Mouse (Mus musculus) CH12.LX (cell line): ENCODE data around the gene Ppm1m. TPM values are rescaled to one million over a fixed set of nuclear protein-coding genes. Genes with fewer than 3 reads are reported as not detected.

Source experiments
- DNase-seq: peaks from one replicate; pipeline ENCODE4 v3.0.0-alpha.2; 2013; ENCODE audit errors: extremely low read depth
- H3K27ac ChIP-seq: 2 replicates; pipeline ENCODE4 v1.5.1; 2012; ENCODE audit warnings: low read depth, mild to moderate bottlenecking, control low read depth, moderate library complexity; ENCODE audit not compliant: insufficient read depth
- H3K27me3 ChIP-seq: replicated peaks from 2 replicates; pipeline ENCODE3; 2012; ENCODE audit warnings: inconsistent platforms
- H3K36me3 ChIP-seq, 2 experiments: replicated peaks in 1 of 2; 2 replicates each; pipeline versions ENCODE3 to v1.6.1; 2012; ENCODE audit warnings: inconsistent platforms in 1 of 2, low read length in 1 of 2, mild to moderate bottlenecking in 1 of 2, mixed read lengths in 1 of 2, moderate library complexity in 1 of 2; ENCODE audit not compliant: control insufficient read depth in 1 of 2, insufficient read depth in 1 of 2
- H3K4me1 ChIP-seq, 2 experiments: 2 replicates each; pipeline ENCODE4 v1.6.1; 2012; ENCODE audit warnings: inconsistent platforms in 1 of 2, moderate library complexity in 1 of 2; ENCODE audit not compliant: insufficient read depth in 2 of 2, control insufficient read depth in 1 of 2
- H3K4me2 ChIP-seq: 2 replicates; pipeline ENCODE4 v1.6.1; 2012; ENCODE audit warnings: low read depth, mild to moderate bottlenecking, control low read depth; ENCODE audit not compliant: poor library complexity, insufficient read depth, severe bottlenecking
- H3K4me3 ChIP-seq, 3 experiments: fragments of 150-350 bp in 1 of 3; sonication (generic) in 1 of 3; replicated peaks in 1 of 3; 2 replicates each; pipeline versions ENCODE3 to v1.5.1; 2011 to 2012; ENCODE audit warnings: low read depth in 2 of 3, low read length in 2 of 3, mild to moderate bottlenecking in 2 of 3, moderate library complexity in 2 of 3, control low read depth in 1 of 3, improper control_type of control experiment in 1 of 3, inconsistent platforms in 1 of 3, mixed read lengths in 1 of 3; ENCODE audit not compliant: poor library complexity in 1 of 3
- H3K79me2 ChIP-seq: replicated peaks from 2 replicates; pipeline ENCODE4 v1.6.1; 2012; ENCODE audit warnings: mild to moderate bottlenecking, moderate library complexity; ENCODE audit not compliant: control insufficient read depth, poor library complexity, insufficient read depth, severe bottlenecking; ENCODE audit errors: extremely low read depth
- H3K9ac ChIP-seq: 2 replicates; pipeline ENCODE4 v1.6.1; 2012; ENCODE audit warnings: low read depth, mild to moderate bottlenecking, control low read depth, moderate library complexity; ENCODE audit not compliant: insufficient read depth
- H3K9me3 ChIP-seq: replicated peaks from 2 replicates; pipeline ENCODE3; 2012; ENCODE audit warnings: low read length, inconsistent platforms, mixed read lengths
- CHD1 ChIP-seq: IDR thresholded peaks from 2 replicates; pipeline ENCODE4 v1.6.1; 2012; ENCODE audit warnings: low read depth, low read length, improper control_type of control experiment, inconsistent platforms
- ELF1 ChIP-seq: IDR thresholded peaks from 2 replicates; pipeline ENCODE4 v1.6.1; 2014; ENCODE audit warnings: low read depth, mild to moderate bottlenecking, inconsistent platforms, low read length, improper control_type of control experiment
- GABPA ChIP-seq: IDR thresholded peaks from 2 replicates; pipeline ENCODE4 v1.6.1; 2012; ENCODE audit warnings: low read depth, low read length, improper control_type of control experiment, inconsistent platforms; ENCODE audit not compliant: insufficient replicate concordance
- HCFC1 ChIP-seq: IDR thresholded peaks from 2 replicates; pipeline ENCODE4 v1.6.1; 2012; ENCODE audit warnings: low read depth, mild to moderate bottlenecking, inconsistent platforms, low read length, improper control_type of control experiment
- IRF4 ChIP-seq: IDR thresholded peaks from 2 replicates; pipeline ENCODE4 v1.6.1; 2014; ENCODE audit warnings: low read depth, mild to moderate bottlenecking, inconsistent platforms, low read length, improper control_type of control experiment
- KAT2A ChIP-seq: IDR thresholded peaks from 2 replicates; pipeline ENCODE4 v1.6.1; 2012; ENCODE audit warnings: low read length, improper control_type of control experiment, inconsistent platforms; ENCODE audit not compliant: insufficient replicate concordance
- MEF2A ChIP-seq: IDR thresholded peaks from 2 replicates; pipeline ENCODE4 v1.6.1; 2014; ENCODE audit warnings: low read depth, mild to moderate bottlenecking, inconsistent platforms, low read length, improper control_type of control experiment, borderline replicate concordance
- NRF1 ChIP-seq: IDR thresholded peaks from 2 replicates; pipeline ENCODE4 v1.6.1; 2014; ENCODE audit warnings: low read depth, mild to moderate bottlenecking, inconsistent platforms, low read length, improper control_type of control experiment, moderate library complexity
- POLR2A ChIP-seq: IDR thresholded peaks from 2 replicates; pipeline ENCODE4 v1.6.1; 2011; ENCODE audit warnings: low read depth, mild to moderate bottlenecking, improper control_type of control experiment, low read length
- RAD21 ChIP-seq: IDR thresholded peaks from 2 replicates; pipeline ENCODE4 v1.6.1; 2011; ENCODE audit warnings: low read depth, mild to moderate bottlenecking, low read length, improper control_type of control experiment, moderate library complexity
- RCOR1 ChIP-seq: conservative IDR thresholded peaks from 2 replicates; pipeline ENCODE4 v1.6.1; 2012; ENCODE audit warnings: low read depth, mild to moderate bottlenecking, inconsistent platforms, low read length, improper control_type of control experiment
- SIN3A ChIP-seq: IDR thresholded peaks from 2 replicates; pipeline ENCODE4 v1.6.1; 2012; ENCODE audit warnings: low read length, improper control_type of control experiment, inconsistent platforms
- SMC3 ChIP-seq: IDR thresholded peaks from 2 replicates; pipeline ENCODE4 v1.6.1; 2011; ENCODE audit warnings: low read depth, low read length, improper control_type of control experiment
- TCF12 ChIP-seq: IDR thresholded peaks from 2 replicates; pipeline ENCODE4 v1.6.1; 2014; ENCODE audit warnings: low read depth, mild to moderate bottlenecking, inconsistent platforms, low read length, improper control_type of control experiment
- USF2 ChIP-seq: conservative IDR thresholded peaks from 2 replicates; pipeline ENCODE4 v1.6.1; 2011; ENCODE audit warnings: low read depth, low read length, improper control_type of control experiment
- dilution Hi-C: fragments of 300-500 bp; cut with MboI; formaldehyde crosslinking; loops from 2 replicates; pipeline ENCODE4 v1.14.3; 2020; ENCODE audit warnings: low sequenced_read_pairs; ENCODE audit not compliant: extremely low pct_unique_long_range_greater_than_20kb, extremely low pct_ligation_motif_present
- in situ Hi-C: fragments of 300-500 bp; cut with MboI; formaldehyde crosslinking; loops from 3 replicates; pipeline ENCODE4 v1.14.3; 2019; ENCODE audit warnings: low sequenced_read_pairs, low pct_ligation_motif_present, low pct_unique_long_range_greater_than_20kb, mixed read lengths
- polyA plus RNA-seq: library from polyadenylated mRNA; unstranded; fragments of >175 nt; gene quantifications from 2 replicates; pipeline ENCODE4 v1.2.1, GENCODE M21; 2012; ENCODE audit warnings: low read depth; ENCODE audit not compliant: insufficient read length
- total RNA-seq, 2 experiments: library from RNA; depleted of rRNA; stranded (reverse); fragments of 300-350 nt in 1 of 2; fragments of >200 nt in 1 of 2; gene quantifications; 2 replicates each; pipeline ENCODE4 v1.2.3; 2012 to 2014

Ppm1m gene
- total and polyA plus RNA-seq, 3 experiments, result 54.7 to 111 (median 86.0) TPM

- in situ Hi-C loops (no loop called here), dilution Hi-C loops (no loop called here)
- no peak for DNase-seq
- Histone ChIP-seq H3K9me3 (no peaks in the 10 kb centered on the region), H3K9ac (no peak overlapping the region), H3K4me1 (peaks cover 29 to 59% of the 10 kb centered on the region in 2 experiments), H3K36me3 (peaks cover 18 to 65% of the 10 kb centered on the region in 2 experiments), H3K4me2 (no peak overlapping the region), H3K27ac (no peak overlapping the region), H3K27me3 (no peaks in the 10 kb centered on the region), H3K79me2 (peaks cover 7% of the 10 kb centered on the region), H3K4me3 (no peak overlapping the region)
- TF ChIP-seq ELF1 (no peak), POLR2A (no peak), MEF2A (no peak), SIN3A (no peak)
These were observed 8.6 kb upstream of the Ppm1m start for GRCm38 (mm10) chr9:106208181-106208580.

GRCm38 (mm10) chr9:106206515-106206914 is 7.0 kb upstream of the Ppm1m start:
- H3K36me3 ChIP-seq, result peaks cover 14 to 55% of the 10 kb centered on the region in 2 experiments
- H3K27ac ChIP-seq, result no peak overlapping the region
- H3K4me1 ChIP-seq, result peaks cover 21 to 55% of the 10 kb centered on the region in 2 experiments
- in situ Hi-C loops (no loop called here), dilution Hi-C loops (no loop called here)
- TF ChIP-seq ELF1 (no peak), NRF1 (no peak), SIN3A (no peak), KAT2A (no peak), TCF12 (no peak), RAD21 (no peak), SMC3 (no peak), CHD1 (no peak), IRF4 (no peak), USF2 (no peak), GABPA (no peak), HCFC1 (no peak), RCOR1 (no peak)
- no peaks in the 10 kb centered on the region for H3K27me3 ChIP-seq
- no peak overlapping the region for H3K4me3 ChIP-seq
- H3K4me2 ChIP-seq, result no peak overlapping the region
- peaks cover 7% of the 10 kb centered on the region for H3K79me2 ChIP-seq
- H3K9ac ChIP-seq, result no peak overlapping the region
- no peak for DNase-seq
- H3K9me3 ChIP-seq, result no peaks in the 10 kb centered on the region
